Mouse (Mus musculus): ENCODE measurements around the gene Aars2. TPM values are rescaled to one million over a fixed set of nuclear protein-coding genes. Genes with fewer than 3 reads are reported as not detected.

Aars2 gene
- polyA plus RNA-seq, 2 experiments: 3.3 to 4.6 TPM

DNA sequence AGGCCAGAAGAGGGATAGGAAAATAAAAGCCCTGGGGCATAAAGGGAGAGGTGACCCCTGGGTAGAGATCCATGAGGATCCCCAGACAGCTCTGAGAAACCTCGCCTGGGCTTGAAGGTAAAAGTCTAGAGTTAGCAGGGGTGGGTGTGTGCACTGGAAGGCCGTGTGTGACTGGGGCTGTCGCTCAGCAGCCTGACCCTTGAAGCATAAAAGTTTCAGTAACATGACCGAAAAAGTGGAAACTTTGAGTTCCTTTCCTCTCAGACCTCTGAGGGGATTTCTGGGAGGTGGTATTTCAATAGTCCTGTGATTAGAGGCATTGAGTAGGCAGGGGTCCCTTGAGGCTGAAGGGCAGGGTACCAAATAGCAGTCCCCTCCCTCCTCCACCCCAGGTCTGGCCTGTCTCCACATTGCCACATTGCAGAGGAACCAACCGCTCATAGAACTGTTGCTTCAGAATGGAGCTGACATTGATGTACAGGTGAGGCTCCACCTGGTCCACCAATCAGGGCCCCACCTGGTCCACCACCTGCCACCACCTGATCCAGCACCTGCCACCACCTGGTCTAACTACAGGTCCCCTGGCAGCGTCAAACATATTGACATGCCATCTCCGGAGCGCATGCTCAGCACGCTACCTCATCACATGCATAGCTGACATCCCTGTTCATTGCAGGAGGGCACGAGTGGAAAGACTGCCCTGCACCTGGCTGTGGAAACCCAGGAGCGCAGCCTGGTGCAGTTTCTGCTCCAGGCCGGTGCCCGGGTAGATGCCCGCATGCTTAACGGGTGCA, 53.3 kb downstream of the Aars2 start:
- no peak for ATAC-seq (ENCODE audit: insufficient read depth)

DNA sequence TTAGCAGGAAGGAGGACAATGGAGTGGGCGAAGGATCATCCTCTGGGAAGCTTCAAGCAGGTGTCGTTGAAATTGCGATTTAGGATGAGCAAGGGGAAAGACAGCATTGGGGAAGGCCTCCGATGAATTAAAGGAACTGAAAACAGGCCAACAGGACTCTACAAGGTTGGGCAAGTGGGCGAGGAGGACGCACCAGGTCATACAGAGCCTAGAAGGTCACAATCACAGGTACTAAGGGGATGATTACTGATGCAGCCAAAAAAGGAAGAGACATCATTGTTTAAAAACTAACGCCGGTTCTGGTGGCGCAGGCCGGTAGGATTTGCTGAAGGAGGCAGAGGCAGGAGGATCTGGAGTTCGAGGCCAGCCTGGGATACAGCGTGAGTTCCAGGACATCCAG, 56.6 kb downstream of the Aars2 start:
- WGBS (ENCODE audit: insufficient replicate concordance): 65% methylated on average over 12 of the region's 12 CpGs
- DNase-seq (ENCODE audit: low read depth in 3 of 3, low spot score in 3 of 3) (no peak), ATAC-seq (ENCODE audit: insufficient read depth) (no peak)
- Histone ChIP-seq H3K9ac (replicated peaks) (no peak overlapping the region), H3K4me2 (ENCODE audit: low read depth) (peak overlapping the region; percentile 98), H3K4me1 (replicated peaks; ENCODE audit: control insufficient read depth in 2 of 2, insufficient read depth in 2 of 2, low read length in 1 of 2) (peaks cover 3 to 4% of the 10 kb centered on the region in 2 experiments; a peak in 2 of 4 replicates), H3K27ac (no peak overlapping the region), H3K9me3 (ENCODE audit: control insufficient read depth, low read length) (no peaks in the 10 kb centered on the region), H3K4me3 (ENCODE audit: insufficient read depth in 1 of 2, low read depth in 2 of 2, low read length in 2 of 2) (no peak overlapping the region), H3K36me3 (replicated peaks; ENCODE audit: control insufficient read depth, insufficient read depth, low read depth) (peaks cover 12% of the 10 kb centered on the region), H3K27me3 (ENCODE audit: control insufficient read depth, insufficient read depth, low read length) (no peaks in the 10 kb centered on the region)
- no peak for TF ChIP-seq CTCF (IDR thresholded peaks at IDR 0.05; ENCODE audit: low read depth)
- TF ChIP-seq EP300 (IDR thresholded peaks at IDR 0.05; ENCODE audit: low read depth): no peak

More for the DNA sequence above, 53.3 kb downstream of the Aars2 start:
- Histone ChIP-seq H3K4me1 (replicated peaks; ENCODE audit: control insufficient read depth in 2 of 2, insufficient read depth in 2 of 2, low read length in 1 of 2) (peaks cover 1 to 14% of the 10 kb centered on the region in 2 experiments), H3K4me2 (ENCODE audit: low read depth) (no peak overlapping the region), H3K36me3 (replicated peaks; ENCODE audit: control insufficient read depth, insufficient read depth, low read depth) (no peaks in the 10 kb centered on the region), H3K9me3 (ENCODE audit: control insufficient read depth, low read length) (no peaks in the 10 kb centered on the region), H3K9ac (replicated peaks) (no peak overlapping the region), H3K4me3 (ENCODE audit: insufficient read depth in 1 of 2, low read depth in 2 of 2, low read length in 2 of 2) (no peak overlapping the region), H3K27me3 (ENCODE audit: control insufficient read depth, insufficient read depth, low read length) (peaks cover 15% of the 10 kb centered on the region), H3K27ac (no peak overlapping the region)
- WGBS (ENCODE audit: insufficient replicate concordance): 74% methylated on average over 15 of the region's 15 CpGs
- TF ChIP-seq CTCF (IDR thresholded peaks at IDR 0.05; ENCODE audit: low read depth) (no peak), EP300 (IDR thresholded peaks at IDR 0.05; ENCODE audit: low read depth) (no peak)
- DNase-seq (ENCODE audit: low read depth in 3 of 3, low spot score in 3 of 3): no peak

- TF ChIP-seq CTCF (IDR thresholded peaks at IDR 0.05; ENCODE audit: low read depth) (peak; percentile 93), EP300 (IDR thresholded peaks at IDR 0.05; ENCODE audit: low read depth) (no peak)
- Histone ChIP-seq H3K4me3 (ENCODE audit: insufficient read depth in 1 of 2, low read depth in 2 of 2, low read length in 2 of 2) (peak within 1 kb of the TSS; percentile 77 to 93), H3K36me3 (replicated peaks; ENCODE audit: control insufficient read depth, insufficient read depth, low read depth) (peaks cover 19% of the 10 kb centered on the region), H3K27me3 (ENCODE audit: control insufficient read depth, insufficient read depth, low read length) (no peaks in the 10 kb centered on the region), H3K9me3 (ENCODE audit: control insufficient read depth, low read length) (no peaks in the 10 kb centered on the region), H3K27ac (peak within 1 kb of the TSS; percentile 20; the same call in 1 of the 2 replicates), H3K9ac (replicated peaks) (peak within 1 kb of the TSS; percentile 90), H3K4me2 (ENCODE audit: low read depth) (peak within 1 kb of the TSS; percentile 98), H3K4me1 (replicated peaks; ENCODE audit: control insufficient read depth in 2 of 2, insufficient read depth in 2 of 2, low read length in 1 of 2) (peaks cover 3 to 4% of the 10 kb centered on the region in 2 experiments; a peak in 2 of 4 replicates)
- DNase-seq (ENCODE audit: low read depth in 3 of 3, low spot score in 3 of 3) (peak; percentile 65 to 77 (median 66)), ATAC-seq (ENCODE audit: insufficient read depth) (peak; percentile 75)
- WGBS (ENCODE audit: insufficient replicate concordance): 2% methylated on average over 52 of the region's 61 CpGs
Observed at GRCm38 (mm10) chr17:45563655-45564530, 57.3 kb downstream of the Aars2 start, which contains the start of gene Slc35b2. Gene Slc35b2 (plus strand): TSS chr17:45563874.

- peak overlapping the region; percentile 90 for H3K9ac ChIP-seq (replicated peaks)
- no peaks in the 10 kb centered on the region for H3K27me3 ChIP-seq (ENCODE audit: control insufficient read depth, insufficient read depth, low read length)
- H3K4me1 ChIP-seq (replicated peaks; ENCODE audit: control insufficient read depth in 2 of 2, insufficient read depth in 2 of 2, low read length in 1 of 2): peaks cover 3 to 4% of the 10 kb centered on the region in 2 experiments; a peak in 2 of 4 replicates
- no peak overlapping the region for H3K27ac ChIP-seq
- WGBS (ENCODE audit: insufficient replicate concordance): 16% methylated on average over 18 of the region's 18 CpGs
- no peak for TF ChIP-seq EP300 (IDR thresholded peaks at IDR 0.05; ENCODE audit: low read depth)
- 0 out of 2 replicates have a peak, but pooled peaks have one; percentile 5 for TF ChIP-seq CTCF (IDR thresholded peaks at IDR 0.05; ENCODE audit: low read depth)
- peak overlapping the region; percentile 77 to 93 for H3K4me3 ChIP-seq (ENCODE audit: insufficient read depth in 1 of 2, low read depth in 2 of 2, low read length in 2 of 2)
- DNase-seq (ENCODE audit: low read depth in 3 of 3, low spot score in 3 of 3) (no peak), ATAC-seq (ENCODE audit: insufficient read depth) (peak; percentile 2; the same call in 1 of the 2 replicates)
- H3K4me2 ChIP-seq (ENCODE audit: low read depth): peak overlapping the region; percentile 98
- peaks cover 26% of the 10 kb centered on the region for H3K36me3 ChIP-seq (replicated peaks; ENCODE audit: control insufficient read depth, insufficient read depth, low read depth)
- H3K9me3 ChIP-seq (ENCODE audit: control insufficient read depth, low read length): no peaks in the 10 kb centered on the region
Observed at GRCm38 (mm10) chr17:45564531-45565084, 58.0 kb downstream of the Aars2 start.
